Mouse (Mus musculus): ENCODE data around the gene Zdhhc23.

- TF ChIP-seq POLR2A (IDR thresholded peaks at IDR 0.05; ENCODE audit: borderline replicate concordance, extremely low read depth, low read depth, low read length): no peak
- no peak for TF ChIP-seq CTCF (IDR thresholded peaks at IDR 0.05; ENCODE audit: insufficient read depth, low read length)
Measured at GRCm38 (mm10) chr16:43999541-43999940, 19.9 kb upstream of the Zdhhc23 start.

All from lung, adult 2 months (tissue).